In genomic region chr1:125508594-125509257, GRCm38 (mm10) we compare ENCODE assay signal across 11 mouse cellular contexts. TPM values are rescaled to one million over a fixed set of nuclear protein-coding genes. Genes with fewer than 3 reads are reported as not detected.
DNase-seq lines count a peak whose midpoint lies in the region; ATAC-seq and TF ChIP-seq lines count a peak whose summit lies in the region.
"Had no signal": no experiment of that assay in that cellular context is flagged by ENCODE, and none has a peak within 500 bp of the region (broad histone marks: within the 10 kb centered on the region; RNA-seq: fewer than 3 reads in every experiment).

No protein-coding gene starts in this region.

- no peaks in the 10 kb centered on the region for H3K36me3 ChIP-seq in lung, postnatal 0 days (ENCODE audit: insufficient read depth, low read length)
- no peaks in the 10 kb centered on the region for H3K36me3 ChIP-seq in splenic B cell, adult 2 months (ENCODE audit: control insufficient read depth, insufficient read depth, low read length, poor library complexity, severe bottlenecking)
- H3K36me3 ChIP-seq: limb, embryonic 15.5 days had no signal

- TF ChIP-seq EP300 in lung, postnatal 0 days (IDR thresholded peaks at IDR 0.05) = no peak

- intact Hi-C loops in heart, postnatal 25 days (cut with DNase I) = no loop called here

- 61% methylated on average over 5 of the region's 5 CpGs for WGBS in lung, postnatal 0 days

- no peaks in the 10 kb centered on the region for H3K4me1 ChIP-seq in lung, postnatal 0 days (ENCODE audit: insufficient read depth, low read depth, low read length)
- H3K4me1 ChIP-seq: limb, embryonic 15.5 days had no signal

- H3K4me2 ChIP-seq in lung, postnatal 0 days (replicated peaks; ENCODE audit: low read depth, low read length) = no peak overlapping the region
- H3K4me2 ChIP-seq: limb, embryonic 15.5 days had no signal

- H3K4me3 ChIP-seq in lung, postnatal 0 days (ENCODE audit: low read depth, low read length) = no peak overlapping the region
- H3K4me3 ChIP-seq: limb, embryonic 15.5 days had no signal

- TF ChIP-seq CTCF in lung, postnatal 0 days (IDR thresholded peaks at IDR 0.05) = peak; percentile 31

- peak; percentile 61 for ATAC-seq in lung, postnatal 0 days

- no peaks in the 10 kb centered on the region for H3K9me3 ChIP-seq in lung, postnatal 0 days (ENCODE audit: low read length)
- H3K9me3 ChIP-seq: limb, embryonic 15.5 days had no signal

- H3K9ac ChIP-seq in lung, postnatal 0 days (replicated peaks; ENCODE audit: low read depth) = no peak overlapping the region
- H3K9ac ChIP-seq: limb, embryonic 15.5 days had no signal

- DNase-seq in lung, postnatal 0 days (ENCODE audit: low spot score) = peak; percentile 36
- no peak for DNase-seq in lung, postnatal 25 days (ENCODE audit: low spot score)
- DNase-seq in adrenal gland, postnatal 36 days = peak; percentile 61 to 75
- DNase-seq in heart, postnatal 25 days (ENCODE audit: low spot score) = peak; percentile 8
- peak; percentile 17 for DNase-seq in splenic B cell, adult 2 months (ENCODE audit: low read depth, low spot score)
- no peak for DNase-seq in right cerebral cortex, postnatal 14 days
- no peak for DNase-seq in layer of hippocampus, adult 11-12 months (ENCODE audit: low spot score)
- no peak for DNase-seq in retina, embryonic 14.5 days (ENCODE audit: low spot score)
- DNase-seq: cerebellum, adult 2 months; kidney, adult 2 months had no signal

- H3K27me3 ChIP-seq in lung, postnatal 0 days (replicated peaks; ENCODE audit: insufficient read depth, low read length) = no peaks in the 10 kb centered on the region
- no peaks in the 10 kb centered on the region for H3K27me3 ChIP-seq in splenic B cell, adult 2 months (ENCODE audit: control insufficient read depth, insufficient read depth, low read length, poor library complexity, severe bottlenecking)
- H3K27me3 ChIP-seq: limb, embryonic 15.5 days had no signal

- no peak overlapping the region for H3K27ac ChIP-seq in lung, postnatal 0 days (ENCODE audit: low read length)
- H3K27ac ChIP-seq: limb, embryonic 15.5 days had no signal

RNA-seq across cellular contexts. Expression of gene Slc35f5, which starts 51.7 kb away (rescaled TPM):
- 50.9 and 53.5 TPM in 2 replicates for polyA plus RNA-seq in lung, postnatal 0 days (2015; fragmentation: Nextera tagmentation; extraction: Ambion mirVana)
- total RNA-seq in adrenal gland, postnatal 36 days (2021) = 10 to 100 TPM; 39.5 to 48.8 TPM
- total RNA-seq in heart, postnatal 25 days (2021) = 100 to 1,000 TPM; 119 to 131 TPM

Comparison
In these comparisons a context has a peak if more than half of its experiments do, and no peak if none do; other contexts are left out.
1. DNase-seq: peak in lung, postnatal 0 days (single experiment), adrenal gland, postnatal 36 days (2 of 2), heart, postnatal 25 days (single experiment) and splenic B cell, adult 2 months (single experiment); none in lung, postnatal 25 days (single experiment), right cerebral cortex, postnatal 14 days (single experiment), layer of hippocampus, adult 11-12 months (single experiment) and retina, embryonic 14.5 days (single experiment).